Comparison of ENCODE assay signal across 8 mouse cellular contexts in the genomic region with DNA sequence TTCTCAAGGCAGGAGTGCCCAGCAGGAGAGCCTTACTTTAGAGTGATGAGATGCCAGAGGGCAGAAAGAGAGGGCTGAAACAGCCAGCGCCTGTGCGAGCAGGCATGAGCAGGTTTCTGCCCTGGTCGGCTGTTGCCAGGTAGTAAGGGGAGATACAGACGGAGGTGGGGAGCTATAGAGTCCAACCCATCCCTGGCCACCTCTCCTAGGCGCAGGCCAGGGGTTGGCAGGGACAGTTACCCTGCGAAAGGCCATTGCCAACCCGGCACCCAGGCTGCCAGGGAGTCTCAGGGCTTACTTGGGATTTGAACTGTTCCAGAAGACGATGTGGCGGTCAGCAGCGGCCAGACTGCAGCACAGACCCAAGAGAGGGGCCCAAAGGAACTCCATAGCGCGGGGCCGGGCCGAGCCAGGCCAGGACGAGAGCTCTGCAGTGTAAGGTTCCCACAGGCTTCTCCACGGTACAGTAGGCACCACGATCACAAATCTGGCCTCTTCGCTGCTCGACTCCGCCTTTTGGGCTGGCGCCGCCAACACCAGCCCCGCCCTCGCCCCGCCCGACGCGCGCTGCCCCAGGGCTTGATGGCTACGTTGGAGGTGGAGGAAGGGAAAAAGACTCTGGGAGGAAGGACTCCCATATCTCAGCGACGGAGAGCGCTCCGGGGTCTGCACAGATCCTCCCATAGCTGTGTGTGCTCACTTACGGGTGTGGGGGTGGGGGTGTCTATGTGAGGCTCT. TPM values are rescaled to one million over a fixed set of nuclear protein-coding genes. Genes with fewer than 3 reads are reported as not detected.
DNase-seq lines count a peak whose midpoint lies in the region; ATAC-seq lines count a peak whose summit lies in the region.

No protein-coding gene starts in this region.

- H3K4me3 ChIP-seq in embryonic facial prominence, embryonic 10.5 days = peak overlapping the region; percentile 65
- H3K4me3 ChIP-seq in liver, embryonic 11.5 days (ENCODE audit: low read depth, low read length) = peak overlapping the region; percentile 56
- H3K4me3 ChIP-seq in stomach, embryonic 14.5 days (ENCODE audit: low read depth, low read length) = peak overlapping the region; percentile 64

- H3K4me2 ChIP-seq in liver, embryonic 11.5 days = peak overlapping the region; percentile 94
- H3K4me2 ChIP-seq in stomach, embryonic 14.5 days (replicated peaks; ENCODE audit: low read depth, low read length) = peak overlapping the region; percentile 96

- H3K27ac ChIP-seq in embryonic facial prominence, embryonic 10.5 days (replicated peaks) = peak overlapping the region; percentile 86
- H3K27ac ChIP-seq in liver, embryonic 11.5 days (ENCODE audit: low read depth, low read length) = peak overlapping the region; percentile 29; the same call in 1 of the 2 replicates
- H3K27ac ChIP-seq in stomach, embryonic 14.5 days (ENCODE audit: low read length) = peak overlapping the region; percentile 87

- peaks cover 73% of the 10 kb centered on the region for H3K27me3 ChIP-seq in embryonic facial prominence, embryonic 10.5 days (replicated peaks; ENCODE audit: low read depth, poor library complexity, severe bottlenecking)
- peaks cover 48% of the 10 kb centered on the region for H3K27me3 ChIP-seq in liver, embryonic 11.5 days (replicated peaks; ENCODE audit: control insufficient read depth, insufficient read depth, low read length)
- no peaks in the 10 kb centered on the region for H3K27me3 ChIP-seq in stomach, embryonic 14.5 days (ENCODE audit: control insufficient read depth, insufficient read depth, low read length)

- peak overlapping the region; percentile 52 for H3K9ac ChIP-seq in liver, embryonic 11.5 days (ENCODE audit: low read depth, low read length)
- H3K9ac ChIP-seq in stomach, embryonic 14.5 days (replicated peaks; ENCODE audit: low read depth, low read length) = peak overlapping the region; percentile 57

- DNase-seq in 3T3-L1 (ENCODE audit: low read depth, low spot score) = peak; percentile 90
- DNase-seq in adrenal gland, postnatal 10 days = peak; percentile 92
- peak; percentile 89 for DNase-seq in embryonic facial prominence, embryonic 10.5 days (ENCODE audit: low spot score)
- DNase-seq in heart, adult 8-10 months (ENCODE audit: low spot score) = peak; percentile 90
- peak; percentile 94 for DNase-seq in kidney, adult 9 months
- peak; percentile 77 for DNase-seq in liver, embryonic 11.5 days (ENCODE audit: low spot score)
- DNase-seq in monocyte, adult 2 months (ENCODE audit: low read depth in 1 of 2, low spot score in 2 of 2) = peak; percentile 21 to 30

- WGBS in embryonic facial prominence, embryonic 10.5 days = 2% methylated on average over 35 of the region's 35 CpGs
- WGBS in liver, embryonic 11.5 days = 3% methylated on average over 35 of the region's 35 CpGs
- WGBS in stomach, embryonic 14.5 days = under 1% methylated on average over 35 of the region's 35 CpGs

- ATAC-seq in liver, embryonic 11.5 days (replicated peaks; ENCODE audit: low FRiP score) = peak; percentile 47
- ATAC-seq in stomach, embryonic 14.5 days (ENCODE audit: insufficient number of reproducible peaks, insufficient read depth, low FRiP score, low read depth) = peak; percentile 70

- no peaks in the 10 kb centered on the region for H3K9me3 ChIP-seq in embryonic facial prominence, embryonic 10.5 days
- H3K9me3 ChIP-seq in liver, embryonic 11.5 days (ENCODE audit: control insufficient read depth, low read length) = no peaks in the 10 kb centered on the region
- H3K9me3 ChIP-seq in stomach, embryonic 14.5 days (ENCODE audit: control insufficient read depth, low read depth, low read length) = no peaks in the 10 kb centered on the region

- H3K36me3 ChIP-seq in embryonic facial prominence, embryonic 10.5 days (replicated peaks) = peaks cover 16% of the 10 kb centered on the region
- H3K36me3 ChIP-seq in liver, embryonic 11.5 days (ENCODE audit: control insufficient read depth, insufficient read depth, low read length) = no peaks in the 10 kb centered on the region
- H3K36me3 ChIP-seq in stomach, embryonic 14.5 days (ENCODE audit: control insufficient read depth, insufficient read depth, low read length) = peaks cover 7% of the 10 kb centered on the region; the same call in 1 of the 2 replicates

- H3K4me1 ChIP-seq in embryonic facial prominence, embryonic 10.5 days = peaks cover 68% of the 10 kb centered on the region
- H3K4me1 ChIP-seq in liver, embryonic 11.5 days (replicated peaks; ENCODE audit: control insufficient read depth, insufficient read depth, low read length) = peaks cover 26% of the 10 kb centered on the region
- H3K4me1 ChIP-seq in stomach, embryonic 14.5 days (ENCODE audit: control insufficient read depth, insufficient read depth, low read length) = peaks cover 29% of the 10 kb centered on the region

RNA-seq across cellular contexts. Expression of a gene that starts 1.6 kb away (rescaled TPM):
- 10 to 100 TPM; 25.0 to 34.3 TPM for total RNA-seq in adrenal gland, postnatal 10 days (2021)
- polyA plus RNA-seq in embryonic facial prominence, embryonic 10.5 days (2016; fragmentation: Nextera tagmentation; extraction: Ambion mirVana) = 26.7 and 27.2 TPM in 2 replicates
- total RNA-seq in heart, adult 8-10 months (2022) = 10 to 100 TPM; 28.2 to 36.1 (median 32.6) TPM
- 11.4 and 11.8 TPM in 2 replicates for polyA plus RNA-seq in liver, embryonic 11.5 days (2014; fragmentation: Nextera tagmentation; extraction: Ambion mirVana)
- 39.3 and 45.0 TPM in 2 replicates for polyA plus RNA-seq in stomach, embryonic 14.5 days (2014; fragmentation: Nextera tagmentation; extraction: Ambion mirVana)

RNA-seq across cellular contexts. Expression of a gene that starts 9.0 kb away (rescaled TPM):
- total RNA-seq in adrenal gland, postnatal 10 days (2021) = 10 to 100 TPM; 46.7 to 53.1 TPM
- polyA plus RNA-seq in embryonic facial prominence, embryonic 10.5 days (2016; fragmentation: Nextera tagmentation; extraction: Ambion mirVana) = 27.2 and 34.2 TPM in 2 replicates
- total RNA-seq in heart, adult 8-10 months (2022) = 10 to 100 TPM; 16.6 to 27.0 (median 21.0) TPM
- polyA plus RNA-seq in liver, embryonic 11.5 days (2014; fragmentation: Nextera tagmentation; extraction: Ambion mirVana) = 25.3 and 31.5 TPM in 2 replicates
- polyA plus RNA-seq in stomach, embryonic 14.5 days (2014; fragmentation: Nextera tagmentation; extraction: Ambion mirVana) = 86.5 TPM in 2 replicates

RNA-seq across cellular contexts. Expression of a gene that starts 20.2 kb away (rescaled TPM):
- total RNA-seq in adrenal gland, postnatal 10 days (2021) = 100 to 1,000 TPM; 115 to 122 TPM
- polyA plus RNA-seq in embryonic facial prominence, embryonic 10.5 days (2016; fragmentation: Nextera tagmentation; extraction: Ambion mirVana) = 74.1 and 84.1 TPM in 2 replicates
- total RNA-seq in heart, adult 8-10 months (2022) = 10 to 100 TPM; 49.1 to 65.7 (median 53.6) TPM
- polyA plus RNA-seq in liver, embryonic 11.5 days (2014; fragmentation: Nextera tagmentation; extraction: Ambion mirVana) = 106 and 118 TPM in 2 replicates
- polyA plus RNA-seq in stomach, embryonic 14.5 days (2014; fragmentation: Nextera tagmentation; extraction: Ambion mirVana) = 144 and 186 TPM in 2 replicates

RNA-seq across cellular contexts. Expression of a gene that starts 33.2 kb away (rescaled TPM):
- total RNA-seq in adrenal gland, postnatal 10 days (2021) = 1 to 10 TPM; 2.0 to 4.2 TPM
- 4.0 and 4.7 TPM in 2 replicates for polyA plus RNA-seq in embryonic facial prominence, embryonic 10.5 days (2016; fragmentation: Nextera tagmentation; extraction: Ambion mirVana)
- total RNA-seq in heart, adult 8-10 months (2022) = under 1 TPM; 0.34 to 0.87 (median 0.83) TPM
- 0.97 and 1.7 TPM in 2 replicates for polyA plus RNA-seq in liver, embryonic 11.5 days (2014; fragmentation: Nextera tagmentation; extraction: Ambion mirVana)
- polyA plus RNA-seq in stomach, embryonic 14.5 days (2014; fragmentation: Nextera tagmentation; extraction: Ambion mirVana) = 4.9 and 5.1 TPM in 2 replicates

RNA-seq across cellular contexts. Expression of a gene that starts 33.6 kb away (rescaled TPM):
- total RNA-seq in adrenal gland, postnatal 10 days (2021) = 100 to 1,000 TPM; 109 to 116 TPM
- 244 and 262 TPM in 2 replicates for polyA plus RNA-seq in embryonic facial prominence, embryonic 10.5 days (2016; fragmentation: Nextera tagmentation; extraction: Ambion mirVana)
- 100 to 1,000 TPM in 1 of 4 experiments, 10 to 100 TPM in 3; 87.0 to 108 (median 89.4) TPM for total RNA-seq in heart, adult 8-10 months (2022)
- polyA plus RNA-seq in liver, embryonic 11.5 days (2014; fragmentation: Nextera tagmentation; extraction: Ambion mirVana) = 246 and 251 TPM in 2 replicates
- 297 and 314 TPM in 2 replicates for polyA plus RNA-seq in stomach, embryonic 14.5 days (2014; fragmentation: Nextera tagmentation; extraction: Ambion mirVana)

Comparison
In these comparisons a context has a peak if more than half of its experiments do, and no peak if none do; other contexts are left out.
1. Peak in every context shown above with its lines: DNase-seq, ATAC-seq, H3K4me3 ChIP-seq and H3K27ac ChIP-seq.
2. DNase-seq: peak in every context shown above with its lines; median percentile 94 in kidney, adult 9 months; 92 in adrenal gland, postnatal 10 days; 90 in 3T3-L1; 90 in heart, adult 8-10 months; 89 in embryonic facial prominence, embryonic 10.5 days; 77 in liver, embryonic 11.5 days; 26 in monocyte, adult 2 months.
3. H3K27ac ChIP-seq: peak in every context shown above with its lines; median percentile 87 in stomach, embryonic 14.5 days; 86 in embryonic facial prominence, embryonic 10.5 days; 29 in liver, embryonic 11.5 days.